Mouse (Mus musculus): ENCODE results near the gene Polr2e. TPM values are rescaled to one million over a fixed set of nuclear protein-coding genes. Genes with fewer than 3 reads are reported as not detected.

The Polr2e gene
- total RNA-seq, 4 experiments from 2014 or later: 64.7 to 80.4 (median 72.9) TPM

DNA sequence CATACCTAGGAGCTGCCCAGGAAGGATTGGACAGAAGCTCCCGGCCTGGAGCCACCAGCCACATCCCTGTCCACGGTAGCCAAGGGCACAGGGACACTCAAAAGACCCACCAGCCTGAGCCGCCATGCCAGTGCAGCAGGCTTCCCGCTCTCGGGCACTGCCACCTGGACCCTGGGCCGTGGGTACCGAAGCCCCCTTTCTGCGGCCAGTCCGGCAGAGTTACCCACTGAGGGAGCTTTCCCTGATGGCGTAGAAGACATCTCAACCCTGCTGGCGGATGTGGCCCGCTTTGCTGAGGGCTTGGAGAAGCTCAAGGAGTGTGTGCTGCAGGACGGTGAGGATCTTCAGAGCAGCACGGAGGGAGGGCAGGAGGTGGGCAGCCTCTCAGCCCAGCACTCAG, 21.8 kb downstream of the Polr2e start:
- DNase-seq (ENCODE audit: low spot score in 2 of 2): no peak

DNA sequence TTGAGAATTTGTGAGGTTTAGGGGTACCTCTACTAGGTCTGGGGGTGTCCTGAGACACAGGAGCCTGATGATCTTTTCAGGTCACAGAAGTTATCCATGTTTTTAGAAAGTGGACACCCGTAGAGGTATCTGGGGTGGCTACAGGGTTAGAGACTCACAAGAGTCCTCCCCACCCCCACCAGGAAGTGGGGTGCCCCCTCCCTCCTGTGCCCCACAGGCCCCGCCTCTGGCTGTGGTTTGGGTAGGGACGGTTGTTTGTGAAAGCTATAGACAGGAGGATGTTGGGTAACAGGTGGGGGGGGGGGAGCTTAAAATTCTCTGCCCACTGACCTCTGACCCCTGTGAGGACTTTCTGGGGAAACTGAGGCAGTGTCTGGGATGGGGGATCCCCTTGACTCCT, 22.2 kb downstream of the Polr2e start:
- DNase-seq (ENCODE audit: low spot score in 2 of 2): no peak

DNA sequence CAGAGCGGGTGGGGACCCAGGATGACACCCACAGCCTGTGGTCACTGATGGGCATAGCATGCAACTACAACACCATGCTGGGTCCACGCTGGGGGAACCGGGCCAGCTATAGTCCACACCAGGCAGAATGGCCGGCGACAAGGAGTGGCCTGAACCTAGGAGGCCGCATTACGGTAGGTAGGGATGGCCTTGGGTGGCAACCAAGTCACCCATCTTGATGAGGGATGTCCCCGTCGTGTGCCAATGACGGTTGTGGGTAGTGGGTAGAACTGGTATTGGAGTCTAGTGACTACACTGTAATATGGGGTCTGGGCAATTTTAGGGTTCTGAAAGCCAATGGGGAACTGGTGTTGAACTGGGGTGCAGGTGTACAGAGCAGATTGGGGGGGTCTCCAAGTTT, 22.7 kb downstream of the Polr2e start:
- no peak for DNase-seq (ENCODE audit: low spot score in 2 of 2)

DNA sequence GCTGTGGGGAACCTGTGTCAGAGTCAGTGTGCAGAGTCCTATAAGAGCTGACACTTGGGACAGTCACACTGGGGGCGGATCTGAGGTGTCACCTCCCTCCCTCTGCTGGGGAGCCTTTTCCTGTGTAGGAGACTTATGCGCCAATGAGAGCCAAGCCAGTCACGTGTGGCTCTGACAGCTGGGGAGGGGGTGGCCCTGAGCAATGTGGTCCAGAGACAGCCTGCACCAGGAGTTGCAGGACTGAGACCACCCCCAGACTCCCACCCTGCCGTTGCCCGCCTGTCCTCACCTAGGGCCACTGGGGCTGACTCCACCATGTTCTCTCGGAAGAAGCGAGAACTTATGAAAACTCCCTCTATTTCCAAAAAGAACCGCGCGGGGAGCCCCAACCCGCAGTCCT, 23.1 kb downstream of the Polr2e start, which contains the start of gene Arhgap45:
Gene Arhgap45 (plus strand): TSS at position 143 of the 400 bp plus-strand sequence.
- no peak for DNase-seq (ENCODE audit: low spot score in 2 of 2)

DNA sequence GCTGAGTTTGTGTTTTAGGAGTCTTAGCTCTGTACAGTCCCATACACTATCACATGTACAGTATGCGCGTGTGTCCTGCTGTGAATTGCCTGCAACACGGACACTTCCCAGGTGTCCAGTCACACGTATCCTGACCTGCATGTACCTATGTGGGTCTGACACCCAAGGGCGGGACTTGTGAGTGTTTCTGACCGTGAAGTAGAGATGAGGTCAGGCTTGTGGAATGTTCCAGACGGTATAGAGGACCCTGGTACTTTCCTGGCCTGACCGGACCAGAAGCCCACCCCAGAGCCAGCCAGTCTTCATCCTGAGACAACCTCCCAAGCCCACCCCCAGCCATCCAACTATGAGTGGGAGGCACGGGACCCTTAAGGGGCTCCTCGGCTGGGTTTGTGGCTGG, 24.0 kb downstream of the Polr2e start:
- no peak for DNase-seq (ENCODE audit: low spot score in 2 of 2)

DNA sequence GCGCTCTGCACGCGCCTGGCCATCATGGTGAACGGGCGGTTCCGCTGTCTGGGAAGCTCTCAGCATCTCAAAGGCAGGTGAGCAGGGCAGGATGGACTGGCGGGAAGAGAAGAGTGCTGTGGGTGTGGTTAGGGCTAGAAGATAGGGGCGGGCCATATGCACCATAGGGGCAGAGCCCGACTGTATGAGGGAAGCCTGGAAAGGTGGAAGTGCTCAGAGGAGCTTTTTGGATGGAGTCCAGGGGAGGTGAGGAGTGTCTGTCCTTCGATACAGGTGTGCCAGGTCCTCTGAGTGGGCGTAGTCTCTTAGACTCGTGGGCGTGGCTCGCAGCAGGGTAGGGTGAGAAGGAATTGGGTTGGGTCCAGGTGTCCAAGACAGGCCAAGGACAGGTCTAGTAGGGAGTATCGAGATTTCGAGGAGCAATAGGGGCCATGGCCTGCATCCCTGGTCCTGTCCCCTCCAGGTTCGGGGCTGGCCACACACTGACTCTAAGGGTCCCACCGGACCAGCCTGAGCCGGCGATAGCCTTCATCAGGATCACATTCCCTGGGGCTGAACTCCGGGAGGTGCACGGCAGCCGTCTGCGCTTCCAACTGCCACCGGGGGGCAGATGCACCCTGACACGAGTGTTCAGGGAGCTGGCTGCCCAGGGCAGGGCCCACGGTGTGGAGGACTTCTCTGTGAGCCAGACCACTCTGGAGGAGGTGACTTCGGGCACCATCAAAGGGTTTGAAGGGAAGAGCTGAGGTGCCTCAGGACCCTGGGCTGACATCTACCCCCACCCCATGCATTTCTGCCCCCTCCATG, 24.9 kb downstream of the Polr2e start:
- DNase-seq (ENCODE audit: low spot score in 2 of 2): no peak

DNA sequence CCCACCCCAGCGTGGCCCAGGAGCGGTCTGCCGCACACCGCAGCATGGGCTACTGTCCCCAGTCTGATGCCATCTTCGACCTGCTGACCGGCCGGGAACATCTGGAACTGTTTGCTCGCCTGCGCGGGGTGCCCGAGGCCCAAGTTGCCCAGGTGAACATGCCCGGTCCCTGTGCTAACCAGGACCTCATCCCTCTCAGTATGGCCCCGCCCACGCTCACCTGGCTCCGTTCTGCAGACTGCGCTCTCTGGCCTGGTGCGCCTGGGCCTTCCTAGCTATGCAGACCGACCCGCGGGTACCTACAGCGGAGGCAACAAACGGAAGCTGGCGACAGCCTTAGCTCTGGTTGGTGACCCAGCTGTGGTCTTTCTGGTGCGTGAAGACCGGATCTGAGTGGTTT, 26.0 kb downstream of the Polr2e start:
- DNase-seq (ENCODE audit: low spot score in 2 of 2): no peak

DNA sequence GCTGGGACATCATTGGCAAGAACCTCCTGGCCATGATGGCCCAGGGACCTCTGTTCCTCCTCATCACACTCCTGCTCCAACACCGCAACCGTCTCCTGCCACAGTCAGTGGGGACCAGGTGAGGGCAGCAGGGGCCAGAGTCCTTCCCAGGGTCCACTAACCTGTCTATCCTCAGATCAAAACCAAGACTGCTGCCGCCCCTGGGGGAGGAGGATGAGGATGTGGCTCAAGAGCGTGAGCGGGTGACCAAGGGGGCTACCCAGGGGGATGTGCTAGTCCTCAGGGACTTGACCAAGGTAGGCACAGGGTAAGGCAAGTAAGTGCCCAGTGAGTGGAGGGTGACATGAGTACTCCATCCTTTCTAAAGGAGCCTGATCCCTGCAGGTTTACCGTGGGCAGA, 27.9 kb downstream of the Polr2e start:
- DNase-seq (ENCODE audit: low spot score in 2 of 2): no peak

DNA sequence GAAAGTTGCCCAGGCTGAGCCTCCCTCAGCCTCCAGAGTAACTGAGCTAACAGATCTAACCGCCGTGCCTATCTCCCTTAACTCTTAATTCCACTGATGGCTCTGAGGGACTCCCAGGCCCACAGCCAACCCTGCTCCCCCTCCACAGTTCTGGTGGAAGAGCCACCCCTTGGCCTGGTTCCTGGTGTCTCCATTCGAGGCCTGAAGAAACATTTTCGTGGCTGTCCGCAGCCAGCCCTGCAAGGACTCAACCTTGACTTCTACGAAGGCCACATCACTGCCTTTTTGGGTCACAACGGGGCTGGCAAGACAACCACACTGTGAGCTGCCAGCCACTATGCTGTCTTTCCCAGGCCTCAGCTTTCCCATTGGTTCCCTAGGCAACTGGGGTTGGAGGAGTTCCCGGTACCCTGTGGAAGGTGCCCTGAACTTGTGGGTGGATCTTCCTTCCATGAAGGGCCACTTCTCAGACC, 35.3 kb downstream of the Polr2e start:
- no peak for DNase-seq (ENCODE audit: low spot score in 2 of 2)

DNA sequence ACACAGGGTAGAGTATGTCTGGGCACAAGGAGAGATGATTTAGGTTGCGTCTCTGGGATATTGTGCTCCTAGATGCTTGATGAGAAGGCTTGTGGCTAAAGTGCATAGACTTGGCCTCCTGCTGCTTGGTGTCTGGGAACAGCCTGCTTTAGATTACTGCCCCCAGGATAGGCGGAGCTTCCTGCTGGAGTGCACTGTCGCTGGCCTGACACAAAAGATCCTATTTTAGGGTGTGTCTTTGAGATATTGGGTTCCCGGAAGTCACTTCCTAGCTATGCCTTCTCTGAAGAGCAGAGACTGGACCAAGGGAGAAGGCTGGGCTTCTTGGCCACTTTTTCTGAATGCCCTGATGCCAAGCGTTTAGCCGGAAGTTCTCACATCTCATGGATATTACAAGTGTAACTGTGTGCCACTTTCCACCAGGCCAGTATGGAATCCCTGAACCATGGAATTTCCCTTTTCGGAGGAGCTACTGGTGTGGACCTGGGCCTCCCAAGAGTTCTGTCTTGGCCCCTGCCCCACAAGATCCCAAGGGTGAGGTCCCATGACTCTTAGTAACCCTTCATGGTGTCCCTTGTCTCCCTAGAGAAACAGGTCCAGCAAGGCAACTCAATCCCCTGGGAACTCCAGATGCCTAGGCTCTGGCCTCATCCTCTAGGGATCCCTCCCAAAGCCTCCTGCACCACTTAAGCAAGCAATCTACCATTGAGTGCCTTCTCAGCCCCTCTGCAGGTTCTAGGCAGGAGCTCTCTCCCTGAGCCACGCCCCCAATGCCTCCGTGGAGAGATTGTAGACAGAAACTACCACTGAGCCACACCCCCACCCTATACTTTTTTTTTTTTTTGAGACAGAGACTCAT, 36.0 kb downstream of the Polr2e start:
- DNase-seq (ENCODE audit: low spot score in 2 of 2): no peak

DNA sequence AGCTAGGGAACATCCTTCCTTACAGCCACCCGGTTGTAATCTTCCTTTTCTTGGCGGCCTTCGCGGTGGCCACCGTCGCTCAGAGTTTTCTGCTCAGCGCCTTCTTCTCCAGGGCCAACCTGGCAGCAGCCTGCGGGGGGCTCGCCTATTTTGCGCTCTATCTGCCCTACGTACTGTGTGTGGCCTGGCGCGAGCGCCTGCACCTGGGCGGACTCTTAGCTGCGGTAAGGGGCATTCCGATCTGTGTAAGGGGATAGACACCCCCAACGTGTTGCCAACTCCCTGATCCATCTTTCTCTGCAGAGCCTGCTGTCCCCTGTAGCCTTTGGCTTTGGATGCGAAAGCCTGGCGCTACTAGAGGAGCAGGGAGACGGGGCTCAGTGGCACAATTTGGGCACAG, 36.8 kb downstream of the Polr2e start:
- DNase-seq (ENCODE audit: low spot score in 2 of 2): no peak

DNA sequence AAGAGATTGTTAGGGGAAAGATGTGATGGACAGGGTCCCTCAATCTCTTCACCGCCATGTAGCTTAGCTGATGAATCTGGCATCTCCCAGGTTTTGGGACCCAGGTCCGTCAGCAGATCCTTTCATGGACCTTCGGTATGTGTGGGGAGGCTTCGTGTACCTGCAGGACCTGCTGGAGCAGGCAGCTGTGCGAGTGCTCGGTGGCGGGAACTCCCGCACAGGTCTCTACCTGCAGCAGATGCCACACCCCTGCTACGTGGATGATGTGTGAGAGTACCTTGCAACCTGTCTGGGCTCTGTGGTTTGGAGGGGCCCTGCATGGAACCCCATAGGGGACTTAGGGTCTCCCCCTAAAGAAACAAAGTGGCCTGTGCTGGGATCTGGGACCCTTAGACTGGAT, 37.6 kb downstream of the Polr2e start:
- DNase-seq (ENCODE audit: low spot score in 2 of 2): no peak

DNA sequence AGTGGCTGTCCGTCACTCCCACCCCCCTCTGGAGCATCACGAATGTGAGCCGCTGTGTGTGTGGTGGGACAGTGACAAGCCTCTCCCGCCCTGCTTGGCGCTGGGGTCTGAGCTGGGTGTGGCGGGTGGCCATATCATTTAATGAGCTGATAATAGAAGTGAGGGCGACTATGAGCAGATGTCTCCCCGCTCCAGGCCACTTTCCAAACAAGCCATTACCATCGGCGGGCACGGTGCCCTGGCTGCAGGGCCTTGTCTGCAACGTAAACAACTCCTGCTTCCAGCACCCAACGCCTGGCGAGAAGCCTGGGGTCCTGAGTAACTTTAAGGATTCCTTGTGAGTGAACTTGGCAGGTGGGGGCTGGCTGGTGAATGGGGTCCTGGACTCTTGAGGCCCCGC, 41.8 kb downstream of the Polr2e start:
- no peak for DNase-seq (ENCODE audit: low spot score in 2 of 2)

DNA sequence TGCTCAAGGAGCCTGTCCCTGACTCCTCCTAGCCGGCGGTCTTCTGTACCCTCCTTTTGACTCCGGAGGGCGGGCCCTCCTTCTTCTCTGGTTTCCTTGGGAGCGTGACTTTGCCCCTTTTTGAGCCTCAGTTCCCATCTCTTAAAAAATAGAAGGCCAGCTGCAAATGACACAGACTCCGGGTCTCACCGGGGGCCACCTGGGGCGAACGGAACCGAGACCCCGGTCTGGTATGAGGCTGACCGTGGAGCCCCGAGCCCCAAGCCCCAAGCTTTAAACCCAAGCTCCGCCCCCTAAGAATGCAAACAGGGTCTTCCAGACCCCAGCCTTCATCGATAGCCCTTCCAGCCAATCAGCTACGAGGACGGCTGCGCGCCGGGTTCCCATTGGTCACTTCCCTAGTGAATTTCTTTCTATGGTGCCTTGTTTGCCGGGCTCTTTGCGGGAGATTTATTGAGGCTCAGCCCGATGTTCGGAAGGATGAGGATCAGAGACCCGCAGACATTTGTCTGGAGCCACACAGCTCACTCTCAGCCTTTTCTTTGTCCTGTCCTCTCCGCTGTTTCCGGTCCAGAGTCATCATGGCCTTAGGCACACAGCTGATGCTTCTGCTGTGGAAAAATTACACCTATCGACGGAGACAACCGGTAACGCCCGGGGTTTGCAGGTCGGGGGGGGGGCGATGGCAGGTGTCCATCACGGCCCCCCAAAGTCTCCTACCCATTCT, 42.4 kb downstream of the Polr2e start:
- no peak for DNase-seq (ENCODE audit: low spot score in 2 of 2)

DNA sequence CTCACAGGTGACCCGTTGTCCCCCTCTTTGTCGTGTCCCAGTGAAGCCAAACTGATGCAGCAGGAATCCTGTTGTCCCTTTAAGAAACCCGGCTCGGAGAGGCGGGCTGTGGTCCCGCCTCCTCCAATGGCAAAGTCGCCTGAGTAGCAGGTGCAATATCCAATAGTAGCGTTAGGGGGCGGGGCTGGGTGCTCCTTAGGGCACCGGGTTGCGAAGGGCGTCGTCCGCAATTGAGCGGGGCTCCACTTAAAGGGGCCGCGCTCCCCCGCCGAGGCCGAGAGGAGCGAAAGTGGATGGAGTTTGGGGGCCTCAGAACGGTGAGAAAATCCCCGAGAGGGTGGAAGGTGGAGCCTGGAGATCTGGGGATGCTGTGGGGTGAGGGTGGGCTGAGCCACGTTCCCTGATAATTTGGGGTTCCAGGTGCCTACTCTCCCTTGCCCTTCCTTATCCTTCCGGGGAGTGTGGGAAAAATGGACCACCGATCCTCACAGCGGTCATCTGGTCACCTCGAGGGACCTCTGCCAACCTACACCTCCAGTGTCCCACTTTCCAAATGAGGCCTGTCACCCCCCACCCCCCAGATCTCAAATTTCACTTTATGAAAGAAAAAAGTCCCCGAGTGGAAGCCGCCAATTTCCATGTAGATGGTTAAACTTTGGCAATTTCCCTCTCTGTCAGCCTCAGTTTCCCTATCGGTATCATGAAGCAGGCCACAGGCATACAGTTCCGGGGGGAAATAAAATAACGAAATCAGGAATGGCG, 43.1 kb downstream of the Polr2e start, which contains the start of gene Abca7:
Gene Abca7 (plus strand): TSS at position 223 of the 762 bp plus-strand sequence.
- peak; percentile 90 to 94 for DNase-seq (ENCODE audit: low spot score in 2 of 2)

DNA sequence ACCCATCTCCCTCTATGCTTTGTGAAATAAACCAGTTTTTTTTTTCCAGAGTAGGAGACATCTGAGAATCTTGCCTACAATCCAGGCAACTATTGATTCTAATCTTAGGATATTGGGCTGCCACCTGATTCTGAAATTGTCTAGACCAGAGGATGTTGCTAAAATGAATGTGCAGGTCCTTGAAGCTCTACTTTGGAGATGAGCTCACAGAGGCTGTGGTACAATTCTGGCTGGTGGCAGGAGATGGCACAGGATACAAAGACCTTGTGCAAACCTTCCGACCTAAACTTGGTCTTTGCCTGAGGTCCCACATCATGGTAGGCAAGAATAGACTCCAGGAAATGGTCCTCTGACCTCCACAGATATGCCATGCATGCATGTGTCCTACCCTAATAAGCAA, 44.0 kb downstream of the Polr2e start:
- no peak for DNase-seq (ENCODE audit: low spot score in 2 of 2)

DNA sequence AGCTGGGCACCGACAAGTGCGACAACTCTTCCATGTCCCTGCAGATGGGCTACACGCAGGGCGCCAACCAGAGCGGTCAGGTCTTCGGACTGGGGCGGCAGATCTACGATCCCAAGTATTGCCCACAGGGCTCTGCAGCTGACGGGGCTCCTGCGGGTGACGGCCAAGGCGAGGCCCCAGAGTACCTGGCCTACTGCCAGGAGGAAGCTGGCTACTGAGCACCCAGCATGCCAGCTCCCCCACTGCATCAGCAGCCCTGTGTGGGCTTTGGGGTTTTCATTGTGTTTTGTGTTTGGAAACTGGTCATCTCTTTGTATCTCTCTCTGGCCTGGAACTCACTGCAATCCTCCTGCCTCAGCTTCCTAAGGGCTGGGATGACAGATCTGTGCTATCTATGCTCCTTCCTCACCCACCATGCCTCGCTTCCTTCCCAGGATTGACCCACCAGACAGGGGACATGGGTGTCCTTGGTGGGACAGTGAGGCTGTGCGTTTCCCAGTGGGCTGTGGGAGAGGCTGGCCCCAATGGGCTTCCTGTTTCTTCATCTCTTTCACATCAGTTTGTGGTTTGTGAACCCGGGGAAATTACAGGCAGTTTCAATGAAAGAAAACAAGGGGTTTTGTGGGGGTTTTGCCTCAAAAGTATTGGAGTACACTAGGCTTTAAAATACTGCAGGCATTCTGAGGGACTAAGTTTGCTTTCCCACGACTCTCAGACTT, 45.0 kb downstream of the Polr2e start:
- DNase-seq (ENCODE audit: low spot score in 2 of 2): no peak

DNA sequence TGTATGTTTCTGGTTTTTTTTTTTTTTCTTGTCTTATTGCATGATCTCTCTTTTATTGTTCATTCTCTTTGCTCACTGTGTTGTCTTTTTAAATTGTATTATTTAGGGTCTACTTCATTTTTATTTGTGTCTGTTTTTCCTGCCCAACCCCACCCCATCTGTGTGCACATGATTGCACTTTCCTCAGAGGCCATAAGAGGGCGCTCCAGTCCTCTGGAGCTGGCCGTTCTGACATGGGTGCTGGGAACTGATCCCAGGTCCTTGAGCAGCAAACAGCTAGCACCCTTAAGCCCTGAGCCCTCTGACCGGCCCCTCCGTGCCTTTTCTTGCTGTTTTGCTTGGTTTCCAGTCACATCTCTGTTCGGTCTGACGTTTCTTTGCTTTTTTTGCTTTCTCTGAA, 48.0 kb downstream of the Polr2e start:
- DNase-seq (ENCODE audit: low spot score in 2 of 2): no peak

DNA sequence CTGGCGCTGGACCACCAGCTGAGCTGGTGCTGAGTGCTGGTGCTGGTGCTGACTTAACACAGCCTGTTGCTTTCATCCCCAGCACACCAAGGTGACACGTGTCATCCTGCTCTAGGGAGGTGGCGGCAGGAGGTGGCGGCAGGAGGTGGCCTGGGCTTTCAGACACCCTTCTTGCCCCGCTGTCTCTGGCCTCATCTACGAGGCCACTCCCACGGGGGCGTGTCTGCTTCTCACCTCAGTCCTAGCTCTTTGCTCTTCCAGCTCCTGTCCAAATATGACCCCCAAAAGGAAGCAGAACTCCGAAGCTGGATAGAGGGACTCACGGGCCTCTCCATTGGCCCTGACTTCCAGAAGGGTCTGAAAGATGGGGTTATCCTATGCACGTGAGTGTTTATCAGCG, 48.5 kb downstream of the Polr2e start:
- no peak for DNase-seq (ENCODE audit: low spot score in 2 of 2)

DNA sequence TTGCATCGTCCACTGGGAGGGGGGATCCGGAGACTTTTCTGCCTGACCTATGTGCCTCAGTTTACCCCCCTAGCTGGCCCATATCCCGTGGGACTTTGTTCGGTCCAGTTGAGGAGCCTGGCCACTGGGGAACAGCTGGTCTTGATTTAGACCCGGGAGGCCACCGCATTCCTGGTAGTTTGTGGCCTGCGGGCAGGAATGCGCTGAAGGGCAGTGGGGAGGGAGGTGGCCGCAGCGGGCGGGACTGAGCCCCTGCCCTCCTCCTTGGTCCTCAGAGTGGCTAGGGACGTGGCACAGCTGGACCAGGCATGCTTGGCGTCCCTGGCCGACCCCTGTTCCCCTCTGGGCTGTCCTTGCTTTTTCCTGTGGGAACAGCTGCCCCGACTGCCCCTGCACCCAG, 49.7 kb downstream of the Polr2e start:
- DNase-seq (ENCODE audit: low spot score in 2 of 2): no peak
